Mouse (Mus musculus): ENCODE measurements at regions not wholly inside any gene's neighbourhood (a gene's known extent, or its start where the extent isn't known, plus 50 kb on each side); places are given as distances from the start of the nearest gene placed in this dataset.

- no peak for DNase-seq
Observed at GRCm38 (mm10) chr12:118784643-118785042, 61.5 kb upstream of the Sp8 start.

- no peak for DNase-seq
Observed at GRCm38 (mm10) chr12:118781978-118782377, 64.2 kb upstream of the Sp8 start.

GRCm38 (mm10) chr12:118775463-118776064, 70.6 kb upstream of the Sp8 start:
- DNase-seq, result no peak

GRCm38 (mm10) chr12:118772790-118773189, 73.3 kb upstream of the Sp8 start:
- no peak for DNase-seq

GRCm38 (mm10) chr12:118766472-118766871, 79.7 kb upstream of the Sp8 start:
- DNase-seq, result no peak

- DNase-seq, result no peak
Observed at GRCm38 (mm10) chr12:118754076-118754475, 92.1 kb upstream of the Sp8 start.

- no peak for DNase-seq
Observed at GRCm38 (mm10) chr12:118739103-118739502, 107.0 kb upstream of the Sp8 start.

- no peak for DNase-seq
Observed at GRCm38 (mm10) chr12:118725891-118726290, 120.2 kb upstream of the Sp8 start.

- DNase-seq, result no peak
Observed at GRCm38 (mm10) chr12:118719878-118720573, 126.1 kb upstream of the Sp8 start.

GRCm38 (mm10) chr12:118716824-118717223, 129.3 kb upstream of the Sp8 start:
- no peak for DNase-seq

- no peak for DNase-seq
Observed at GRCm38 (mm10) chr12:118706626-118707025, 139.5 kb upstream of the Sp8 start.

GRCm38 (mm10) chr12:118704826-118705225, 141.3 kb upstream of the Sp8 start:
- DNase-seq, result no peak

GRCm38 (mm10) chr12:118703730-118704129, 142.4 kb upstream of the Sp8 start:
- no peak for DNase-seq

- no peak for DNase-seq
Observed at GRCm38 (mm10) chr12:118703068-118703662, 143.0 kb upstream of the Sp8 start.

GRCm38 (mm10) chr12:118701838-118702237, 144.3 kb upstream of the Sp8 start:
- DNase-seq, result no peak

- no peak for DNase-seq
Observed at GRCm38 (mm10) chr12:118698110-118698509, 148.0 kb upstream of the Sp8 start.

- no peak for DNase-seq
Observed at GRCm38 (mm10) chr12:118694701-118695100, 151.4 kb upstream of the Sp8 start.

GRCm38 (mm10) chr12:118682902-118683301, 163.2 kb upstream of the Sp8 start:
- DNase-seq, result no peak

- no peak for DNase-seq
Observed at GRCm38 (mm10) chr12:118677989-118678388, 168.1 kb upstream of the Sp8 start.

GRCm38 (mm10) chr12:118661575-118661974, 184.6 kb upstream of the Sp8 start:
- no peak for DNase-seq

GRCm38 (mm10) chr12:118661214-118661486, 185.0 kb upstream of the Sp8 start:
- DNase-seq, result no peak

- no peak for DNase-seq
Observed at GRCm38 (mm10) chr12:118660384-118661213, 185.5 kb upstream of the Sp8 start.

GRCm38 (mm10) chr12:118659240-118660120, 186.6 kb upstream of the Sp8 start:
- no peak for DNase-seq

Measured in cerebellum, adult 9-11 months (tissue).